Mouse (Mus musculus): ENCODE results near the gene Sycn.

The Sycn gene

GRCm38 (mm10) chr7:28584468-28584867 lies 43.8 kb downstream of the Sycn start:
- intact Hi-C loops (cut with DNase I), result no loop called here

GRCm38 (mm10) chr7:28585001-28585400 lies 44.3 kb downstream of the Sycn start:
- intact Hi-C loops (cut with DNase I), result no loop called here

- intact Hi-C loops (cut with DNase I), result no loop called here
Observed at GRCm38 (mm10) chr7:28586663-28587411, 46.2 kb downstream of the Sycn start.

- intact Hi-C loops (cut with DNase I), result no loop called here
Observed at GRCm38 (mm10) chr7:28587644-28588043, 47.0 kb downstream of the Sycn start.

Small RNA genes within 50 kb of the gene (microRNA-seq; reads per million reads assigned to microRNA genes)
- 0.62 to 1.3 reads per million in 2 experiments for gene Mir7049

Data from adrenal gland (tissue).